Mouse (Mus musculus) hematopoietic multipotent progenitor cell, adult 10-12 weeks (in vitro differentiated cells): ENCODE measurements around the gene Prr23a2. TPM values are rescaled to one million over a fixed set of nuclear protein-coding genes. Genes with fewer than 3 reads are reported as not detected.

Experiments
- polyA plus RNA-seq: library from polyadenylated mRNA; stranded (reverse); fragments of >175 nt; gene quantifications from 2 replicates; pipeline ENCODE4 v1.2.3, GENCODE M21; 2012; ENCODE audit warnings: low replicate concordance

Prr23a2 gene
- polyA plus RNA-seq, result not detected in 2 replicates

DNA sequence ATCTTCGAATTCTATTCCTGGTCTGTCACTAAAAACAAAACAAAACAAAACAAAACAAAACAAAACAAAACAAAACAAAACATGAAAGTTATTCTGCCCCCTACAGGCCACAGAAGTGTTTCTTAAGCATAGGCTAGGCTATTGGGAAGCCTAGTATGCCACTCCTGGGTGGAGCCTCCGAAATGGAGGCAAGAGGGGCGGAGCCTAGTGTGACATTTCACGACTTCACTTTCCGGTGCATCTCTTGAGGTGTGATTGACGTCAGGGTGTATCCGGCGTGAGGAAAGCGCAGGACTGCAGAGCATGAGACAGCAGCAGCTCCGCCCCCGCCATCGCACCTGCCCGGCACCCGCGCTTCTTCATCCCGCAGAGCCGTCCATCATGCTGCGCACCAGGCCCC is at the start of gene Prr23a2:
Gene Prr23a2, plus strand, starts transcription at position 285 of the 400 bp plus-strand sequence.

DNA sequence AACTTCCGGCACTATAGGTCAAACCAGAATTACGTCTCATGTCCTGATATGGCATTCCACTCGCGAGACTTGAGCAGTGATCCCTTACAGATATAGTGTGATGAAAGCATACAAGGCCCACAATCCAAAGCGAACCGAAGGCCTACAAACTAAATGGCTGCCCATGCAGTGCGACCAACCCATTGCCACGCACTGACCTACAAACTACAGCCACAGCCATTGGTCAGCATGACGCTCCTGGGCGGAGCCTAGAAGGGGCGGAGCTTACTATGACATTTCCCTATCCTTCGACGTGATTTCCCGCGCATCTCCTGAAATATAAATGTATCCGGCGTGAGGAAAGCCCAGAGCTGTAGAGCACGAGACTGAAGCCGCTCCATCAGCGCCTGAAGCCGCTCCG is 14.2 kb upstream of the Prr23a2 start, which contains the start of gene Prr23a1:
Gene Prr23a1, plus strand, starts transcription at position 387 of the 400 bp plus-strand sequence.

GRCm38 (mm10) chr9:98864571-98864970 is 8.3 kb downstream of the Prr23a2 start, which contains the start of gene Prr23a3:
Gene Prr23a3 (plus strand): TSS chr9:98864767.

DNA sequence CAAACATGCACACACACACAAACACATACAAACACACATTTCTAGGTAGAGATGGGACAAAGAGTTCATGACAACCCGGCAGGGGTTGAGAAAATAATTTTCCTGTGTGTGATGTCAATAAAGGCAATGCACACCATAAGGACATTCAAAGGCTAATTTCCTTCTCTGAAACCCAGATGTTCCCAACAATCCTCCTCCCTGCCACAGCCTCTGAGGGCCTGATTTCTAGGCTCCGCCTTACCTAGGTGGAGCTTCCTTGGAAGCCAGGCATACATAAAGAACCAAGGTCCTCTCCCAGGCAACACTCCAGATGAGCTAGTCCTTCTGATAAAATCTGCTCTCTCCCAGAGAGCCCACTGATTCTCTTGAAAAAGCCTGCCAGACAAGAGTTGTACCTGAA is 46.5 kb downstream of the Prr23a2 start, which contains the start of gene 7420426K07Rik:
Gene 7420426K07Rik, plus strand, starts transcription at position 301 of the 400 bp plus-strand sequence.

Other genes with a start within 250 kb of the Prr23a2 start
- not detected in 2 replicates for gene Prr23a1, start 14.0 kb upstream of the Prr23a2 start, polyA plus RNA-seq
- not detected in 2 replicates for gene Prr23a3, start 8.3 kb downstream of the Prr23a2 start, polyA plus RNA-seq
- gene 7420426K07Rik, start 46.6 kb downstream of the Prr23a2 start, polyA plus RNA-seq, result not detected in 2 replicates
- gene Foxl2, start 98.8 kb downstream of the Prr23a2 start, polyA plus RNA-seq, result not detected in 2 replicates
- 14.3 and 17.8 TPM in 2 replicates for gene Faim, start 129.9 kb downstream of the Prr23a2 start, polyA plus RNA-seq
- gene Gm1123, start 179.2 kb downstream of the Prr23a2 start, polyA plus RNA-seq, result not detected in 2 replicates